Mouse (Mus musculus): ENCODE results near the gene Nabp2. TPM values are rescaled to one million over a fixed set of nuclear protein-coding genes. Genes with fewer than 3 reads are reported as not detected.

The Nabp2 gene
- polyA plus RNA-seq, 1 experiment from 2014 or later, result 137 TPM

DNA sequence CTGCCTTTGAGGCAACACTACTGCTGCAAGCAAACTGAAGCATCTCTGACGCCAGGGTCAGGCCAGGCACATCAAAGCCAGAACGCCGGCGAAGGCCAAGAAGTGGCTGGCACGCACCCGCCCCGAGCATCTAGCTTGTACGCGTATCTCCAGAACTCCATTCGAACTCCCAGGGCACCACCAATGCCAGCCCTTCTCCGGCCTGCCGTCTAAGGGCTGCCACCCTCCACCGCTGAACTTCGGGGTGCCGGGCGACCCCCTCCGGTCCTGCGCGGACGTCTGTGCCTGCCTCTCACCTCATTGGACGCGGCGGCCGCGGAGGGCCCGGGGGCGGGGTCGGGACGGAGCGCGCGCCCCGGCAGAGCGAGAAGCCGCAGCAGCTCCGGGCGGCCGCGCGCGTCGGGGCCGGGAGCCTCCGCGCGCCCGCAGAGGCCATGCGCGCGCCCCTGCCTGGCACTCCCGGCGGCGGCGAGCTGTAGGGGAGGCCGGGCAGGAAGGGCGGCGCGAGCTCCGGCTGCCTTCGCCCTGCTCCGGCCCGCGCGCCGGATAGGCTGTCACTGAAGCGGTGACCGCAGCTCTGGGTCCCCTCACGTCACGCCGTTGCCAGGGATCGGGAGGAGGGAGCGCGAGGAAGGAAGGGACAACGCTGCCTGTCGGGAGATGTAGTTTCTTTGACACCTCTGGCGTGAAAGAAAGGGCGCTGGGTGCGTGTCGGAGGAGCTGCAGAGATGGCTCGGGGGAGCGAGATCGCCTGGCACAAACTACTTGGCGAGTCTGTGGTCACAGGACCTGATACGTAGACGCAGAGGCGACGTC is 42.7 kb downstream of the Nabp2 start, which contains the start of gene Coq10a:
Coq10a (minus strand) TSS at position 596 of the 816 bp plus-strand sequence.
- H3K9me3 ChIP-seq, result no peaks in the 10 kb centered on the region
- no peaks in the 10 kb centered on the region for H3K27me3 ChIP-seq
- H3K27ac ChIP-seq (replicated peaks), result peak within 1 kb of the TSS; percentile 98
- peak within 1 kb of the TSS; percentile 71 for H3K4me3 ChIP-seq
- H3K9ac ChIP-seq (replicated peaks), result peak within 1 kb of the TSS; percentile 74
- ATAC-seq (replicated peaks), result peak; percentile 95
- peaks cover 12% of the 10 kb centered on the region for H3K36me3 ChIP-seq
- WGBS, result under 1% methylated on average over 83 of the region's 87 CpGs
- peak within 1 kb of the TSS; percentile 82 for H3K4me2 ChIP-seq (replicated peaks)
- H3K4me1 ChIP-seq, result peaks cover 20% of the 10 kb centered on the region

DNA sequence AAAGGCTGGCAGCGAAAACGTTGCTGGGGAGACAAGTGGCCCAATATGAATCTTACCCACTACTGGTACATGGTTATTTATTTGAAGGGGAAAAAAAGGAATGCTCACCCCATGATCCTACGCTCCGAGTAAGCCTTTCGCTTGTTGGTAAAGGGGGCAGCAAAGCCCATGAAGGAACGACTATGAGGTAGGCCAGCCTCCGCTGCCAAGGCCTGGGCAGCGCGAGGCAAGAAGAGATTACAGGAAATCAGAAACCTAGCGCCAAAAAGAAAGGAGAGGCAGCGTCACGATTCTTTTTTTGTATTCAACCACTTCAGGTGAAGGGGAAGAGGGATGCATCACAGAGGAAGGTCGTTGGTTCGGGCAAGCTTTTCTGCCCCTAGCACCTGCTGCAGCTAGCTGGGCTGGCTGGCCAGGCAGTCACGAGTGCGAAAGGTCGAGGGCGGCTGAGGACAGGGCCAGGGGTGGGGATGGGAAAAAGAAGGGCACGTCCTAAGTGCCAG is 43.3 kb downstream of the Nabp2 start:
- peak overlapping the region; percentile 71 for H3K4me3 ChIP-seq
- peak overlapping the region; percentile 98 for H3K27ac ChIP-seq (replicated peaks)
- WGBS, result 12% methylated on average over 19 of the region's 19 CpGs

GRCm38 (mm10) chr10:128362568-128362967 is 48.7 kb downstream of the Nabp2 start:
- WGBS, result 54% methylated on average over 3 of the region's 3 CpGs
- Histone ChIP-seq H3K9ac (replicated peaks) (no peak overlapping the region), H3K4me2 (replicated peaks) (no peak overlapping the region), H3K27me3 (no peaks in the 10 kb centered on the region), H3K36me3 (peaks cover 70% of the 10 kb centered on the region), H3K4me1 (peaks cover 5% of the 10 kb centered on the region), H3K27ac (replicated peaks) (no peak overlapping the region), H3K9me3 (no peaks in the 10 kb centered on the region), H3K4me3 (no peak overlapping the region)
- ATAC-seq (replicated peaks), result no peak

More for the DNA sequence above, 43.3 kb downstream of the Nabp2 start:
- Histone ChIP-seq H3K9ac (replicated peaks) (peak overlapping the region; percentile 74), H3K4me2 (replicated peaks) (peak overlapping the region; percentile 82), H3K9me3 (no peaks in the 10 kb centered on the region), H3K36me3 (peaks cover 18% of the 10 kb centered on the region), H3K27me3 (no peaks in the 10 kb centered on the region), H3K4me1 (peaks cover 20% of the 10 kb centered on the region)
- ATAC-seq (replicated peaks), result no peak; the same call in 1 of the 2 replicates

DNA sequence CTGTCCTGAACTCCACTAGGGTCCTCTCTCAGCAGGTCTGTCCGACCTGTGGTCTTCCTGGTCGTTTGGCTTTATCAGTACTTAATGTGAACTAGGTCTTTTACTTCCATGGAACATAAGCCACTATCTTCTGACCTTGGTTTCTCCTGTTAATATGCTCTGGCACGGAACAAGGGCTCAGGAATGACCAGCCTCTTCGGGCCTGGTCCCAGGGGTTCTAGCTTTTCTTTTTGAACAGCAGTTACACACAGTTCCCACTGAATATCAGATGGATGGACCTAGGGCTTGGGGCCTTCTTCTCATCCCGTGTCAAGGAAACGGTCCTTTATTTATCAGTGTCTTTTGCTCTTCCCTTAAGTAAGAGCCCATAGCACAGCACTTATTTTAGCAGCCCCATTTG is 49.5 kb downstream of the Nabp2 start:
- peaks cover 75% of the 10 kb centered on the region for H3K36me3 ChIP-seq
- H3K27ac ChIP-seq (replicated peaks), result no peak overlapping the region
- ATAC-seq (replicated peaks), result no peak
- WGBS, result 91% methylated on average over 6 of the region's 6 CpGs
- H3K4me3 ChIP-seq, result no peak overlapping the region
- no peaks in the 10 kb centered on the region for H3K4me1 ChIP-seq
- no peak overlapping the region for H3K9ac ChIP-seq (replicated peaks)
- no peak overlapping the region for H3K4me2 ChIP-seq (replicated peaks)
- no peaks in the 10 kb centered on the region for H3K9me3 ChIP-seq
- no peaks in the 10 kb centered on the region for H3K27me3 ChIP-seq

GRCm38 (mm10) chr10:128359226-128359625 is 52.1 kb downstream of the Nabp2 start:
- H3K9ac ChIP-seq (replicated peaks), result no peak overlapping the region
- no peak overlapping the region for H3K4me2 ChIP-seq (replicated peaks)
- H3K9me3 ChIP-seq, result no peaks in the 10 kb centered on the region
- H3K4me1 ChIP-seq, result no peaks in the 10 kb centered on the region
- peaks cover 80% of the 10 kb centered on the region for H3K36me3 ChIP-seq
- no peaks in the 10 kb centered on the region for H3K27me3 ChIP-seq
- 98% methylated on average over 6 of the region's 6 CpGs for WGBS
- H3K4me3 ChIP-seq, result no peak overlapping the region
- no peak overlapping the region for H3K27ac ChIP-seq (replicated peaks)
- ATAC-seq (replicated peaks), result no peak

DNA sequence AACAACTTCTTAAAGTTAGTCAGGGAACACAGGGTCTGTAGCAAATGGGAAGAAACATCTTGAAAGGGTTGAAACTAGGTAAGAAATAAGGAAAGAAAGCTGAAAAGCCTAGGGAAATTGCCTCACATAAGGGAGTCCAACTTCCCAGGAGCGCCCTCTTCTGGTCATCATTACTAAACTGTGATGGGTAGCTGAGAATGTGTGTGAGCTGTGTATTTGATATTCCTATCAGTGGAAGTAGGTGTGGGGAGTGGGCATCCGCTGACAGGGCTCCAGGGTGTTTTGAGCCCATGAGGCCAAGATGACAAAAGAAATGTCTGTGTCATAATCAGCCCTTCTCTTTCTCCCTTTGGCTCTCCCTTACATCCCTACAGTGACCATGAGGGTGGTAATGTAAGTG is 52.5 kb downstream of the Nabp2 start:
- 52% methylated on average over 2 of the region's 2 CpGs for WGBS
- 0 out of 2 replicates have a peak, but pooled peaks have one; percentile 43 for ATAC-seq (replicated peaks)
- Histone ChIP-seq H3K36me3 (peaks cover 83% of the 10 kb centered on the region), H3K9ac (replicated peaks) (no peak overlapping the region), H3K27me3 (no peaks in the 10 kb centered on the region), H3K4me3 (no peak overlapping the region), H3K4me2 (replicated peaks) (no peak overlapping the region), H3K4me1 (no peaks in the 10 kb centered on the region), H3K27ac (replicated peaks) (no peak overlapping the region), H3K9me3 (no peaks in the 10 kb centered on the region)

Small RNA genes lying within 50 kb of the gene (microRNA-seq; reads per million reads assigned to microRNA genes)
- gene Gm25361, result not detected
- not detected for gene Gm26308
- 0.66 reads per million for gene Mir6914
- gene Mir6915, result 1.3 reads per million
- not detected for gene Mir8105

Other genes starting within 250 kb of the Nabp2 start
- 7.9 and 9.0 TPM in 2 replicates for gene Rbms2, start 231.2 kb downstream of the Nabp2 start, polyA plus RNA-seq (2015; fragmentation: Nextera tagmentation; extraction: Ambion mirVana)
- 0.57 and 0.64 TPM in 2 replicates for gene Gls2, start 217.0 kb downstream of the Nabp2 start, polyA plus RNA-seq (2015; fragmentation: Nextera tagmentation; extraction: Ambion mirVana)
- gene Spryd4, start 199.7 kb downstream of the Nabp2 start, polyA plus RNA-seq (2015; fragmentation: Nextera tagmentation; extraction: Ambion mirVana), result 19.1 and 19.8 TPM in 2 replicates
- 0.19 TPM in 1 of 2 replicates, not detected in the other for gene Mip, start 185.7 kb downstream of the Nabp2 start, polyA plus RNA-seq (2015; fragmentation: Nextera tagmentation; extraction: Ambion mirVana)
- gene Timeless, start 179.4 kb downstream of the Nabp2 start, polyA plus RNA-seq (2015; fragmentation: Nextera tagmentation; extraction: Ambion mirVana), result 32.0 and 35.8 TPM in 2 replicates
- 0.19 TPM in 1 of 2 replicates, not detected in the other for gene Apon, start 157.4 kb downstream of the Nabp2 start, polyA plus RNA-seq (2015; fragmentation: Nextera tagmentation; extraction: Ambion mirVana)
- gene Apof, start 142.8 kb downstream of the Nabp2 start, polyA plus RNA-seq (2015; fragmentation: Nextera tagmentation; extraction: Ambion mirVana), result not detected in 2 replicates
- gene Stat2, start 140.9 kb downstream of the Nabp2 start, polyA plus RNA-seq (2015; fragmentation: Nextera tagmentation; extraction: Ambion mirVana), result 17.1 and 21.0 TPM in 2 replicates
- gene Il23a, start 112.7 kb downstream of the Nabp2 start, polyA plus RNA-seq (2015; fragmentation: Nextera tagmentation; extraction: Ambion mirVana), result 0.11 TPM in 1 of 2 replicates, not detected in the other
- 27.6 and 30.9 TPM in 2 replicates for gene Pan2, start 108.2 kb downstream of the Nabp2 start, polyA plus RNA-seq (2015; fragmentation: Nextera tagmentation; extraction: Ambion mirVana)
- gene Cnpy2, start 89.0 kb downstream of the Nabp2 start, polyA plus RNA-seq (2015; fragmentation: Nextera tagmentation; extraction: Ambion mirVana), result 208 and 216 TPM in 2 replicates
- gene Cs, start 73.8 kb downstream of the Nabp2 start, polyA plus RNA-seq (2015; fragmentation: Nextera tagmentation; extraction: Ambion mirVana), result 233 and 237 TPM in 2 replicates
- gene Coq10a, start 42.5 kb downstream of the Nabp2 start, polyA plus RNA-seq (2015; fragmentation: Nextera tagmentation; extraction: Ambion mirVana), result 33.7 and 35.7 TPM in 2 replicates
- 13.0 and 13.4 TPM in 2 replicates for gene Ankrd52, start 34.4 kb downstream of the Nabp2 start, polyA plus RNA-seq (2015; fragmentation: Nextera tagmentation; extraction: Ambion mirVana)
- 0.09 and 0.24 TPM in 2 replicates for gene Slc39a5, start 10.3 kb downstream of the Nabp2 start, polyA plus RNA-seq (2015; fragmentation: Nextera tagmentation; extraction: Ambion mirVana)
- gene Rnf41, start 165 bp upstream of the Nabp2 start, polyA plus RNA-seq (2015; fragmentation: Nextera tagmentation; extraction: Ambion mirVana), result 104 and 110 TPM in 2 replicates
- gene Smarcc2, start 47.8 kb upstream of the Nabp2 start, polyA plus RNA-seq (2015; fragmentation: Nextera tagmentation; extraction: Ambion mirVana), result 201 and 202 TPM in 2 replicates
- 682 and 697 TPM in 2 replicates for gene Myl6, start 82.7 kb upstream of the Nabp2 start, polyA plus RNA-seq (2015; fragmentation: Nextera tagmentation; extraction: Ambion mirVana)
- 4.7 and 5.6 TPM in 2 replicates for gene Myl6b, start 87.2 kb upstream of the Nabp2 start, polyA plus RNA-seq (2015; fragmentation: Nextera tagmentation; extraction: Ambion mirVana)
- 6.8 and 7.6 TPM in 2 replicates for gene Esyt1, start 114.4 kb upstream of the Nabp2 start, polyA plus RNA-seq (2015; fragmentation: Nextera tagmentation; extraction: Ambion mirVana)
- 22.8 and 24.5 TPM in 2 replicates for gene Zc3h10, start 136.3 kb upstream of the Nabp2 start, polyA plus RNA-seq (2015; fragmentation: Nextera tagmentation; extraction: Ambion mirVana)
- 2,336 and 2,513 TPM in 2 replicates for gene Rpl41, start 137.8 kb upstream of the Nabp2 start, polyA plus RNA-seq (2015; fragmentation: Nextera tagmentation; extraction: Ambion mirVana)
- 146 and 149 TPM in 2 replicates for gene Pa2g4, start 154.5 kb upstream of the Nabp2 start, polyA plus RNA-seq (2015; fragmentation: Nextera tagmentation; extraction: Ambion mirVana)
- gene Erbb3, start 178.2 kb upstream of the Nabp2 start, polyA plus RNA-seq (2015; fragmentation: Nextera tagmentation; extraction: Ambion mirVana), result 0.42 TPM in 2 replicates
- gene Rps26, start 215.3 kb upstream of the Nabp2 start, polyA plus RNA-seq (2015; fragmentation: Nextera tagmentation; extraction: Ambion mirVana), result 441 and 472 TPM in 2 replicates
- gene Ikzf4, start 234.5 kb upstream of the Nabp2 start, polyA plus RNA-seq (2015; fragmentation: Nextera tagmentation; extraction: Ambion mirVana), result 11.3 TPM in 2 replicates